Mouse (Mus musculus): Measurements from ENCODE around the gene Zfp69.

Zfp69 gene

GRCm38 (mm10) chr4:120886811-120887210 lies 64.7 kb downstream of the Zfp69 start:
- DNase-seq (ENCODE audit: low spot score in 2 of 2): no peak

GRCm38 (mm10) chr4:120886131-120886530 lies 65.4 kb downstream of the Zfp69 start:
- no peak for DNase-seq (ENCODE audit: low spot score in 2 of 2)

GRCm38 (mm10) chr4:120885208-120886120 lies 66.0 kb downstream of the Zfp69 start:
- DNase-seq (ENCODE audit: low spot score in 2 of 2): no peak

- DNase-seq (ENCODE audit: low spot score in 2 of 2): no peak
Observed at GRCm38 (mm10) chr4:120882002-120882625, 69.4 kb downstream of the Zfp69 start.

- DNase-seq (ENCODE audit: low spot score in 2 of 2): no peak
Observed at GRCm38 (mm10) chr4:120880731-120881432, 70.6 kb downstream of the Zfp69 start.

Measured in urinary bladder, postnatal 4 days (tissue).